Mouse (Mus musculus) CH12.LX (cell line): ENCODE results near the gene Dmrta1.

Experiments
- JUN ChIP-seq: IDR thresholded peaks from 2 replicates; pipeline ENCODE4 v1.6.1; 2011; ENCODE audit warnings: low read depth, mild to moderate bottlenecking, low read length, improper control_type of control experiment, moderate library complexity; ENCODE audit not compliant: insufficient read depth
- POLR2A ChIP-seq: IDR thresholded peaks from 2 replicates; pipeline ENCODE4 v1.6.1; 2011; ENCODE audit warnings: low read depth, mild to moderate bottlenecking, improper control_type of control experiment, low read length
- SIN3A ChIP-seq: IDR thresholded peaks from 2 replicates; pipeline ENCODE4 v1.6.1; 2012; ENCODE audit warnings: low read length, improper control_type of control experiment, inconsistent platforms

- TF ChIP-seq SIN3A (no peak), POLR2A (no peak), JUN (no peak)
Observed at GRCm38 (mm10) chr4:89679195-89679594, at the start of gene Dmrta1.
